In genomic region chr5:112886687-112887491, GRCm38 (mm10) we compare ENCODE assay signal across 8 mouse cellular contexts. TPM values are rescaled to one million over a fixed set of nuclear protein-coding genes. Genes with fewer than 3 reads are reported as not detected.
DNase-seq lines count a peak whose midpoint lies in the region; ATAC-seq and TF ChIP-seq lines count a peak whose summit lies in the region.

No protein-coding gene starts in this region.

- H3K27ac ChIP-seq in liver, adult 2 months (replicated peaks; ENCODE audit: insufficient read depth, low read depth, low read length) = no peak overlapping the region
- H3K27ac ChIP-seq in liver, embryonic 12.5 days = no peak overlapping the region
- no peak overlapping the region for H3K27ac ChIP-seq in hindbrain, embryonic 14.5 days
- peak overlapping the region; percentile 14; the same call in 1 of the 2 replicates for H3K27ac ChIP-seq in midbrain, embryonic 16.5 days (ENCODE audit: low read length)

- no peaks in the 10 kb centered on the region for H3K36me3 ChIP-seq in liver, adult 2 months (ENCODE audit: control insufficient read depth, insufficient read depth, low read length)
- H3K36me3 ChIP-seq in liver, embryonic 12.5 days = no peaks in the 10 kb centered on the region
- no peaks in the 10 kb centered on the region for H3K36me3 ChIP-seq in hindbrain, embryonic 14.5 days (replicated peaks; ENCODE audit: control insufficient read depth, insufficient read depth)
- no peaks in the 10 kb centered on the region for H3K36me3 ChIP-seq in midbrain, embryonic 16.5 days (ENCODE audit: control insufficient read depth, insufficient read depth, low read length)

- no peaks in the 10 kb centered on the region for H3K4me1 ChIP-seq in liver, adult 2 months (ENCODE audit: control insufficient read depth, insufficient read depth, low read length)
- no peaks in the 10 kb centered on the region for H3K4me1 ChIP-seq in liver, embryonic 12.5 days
- H3K4me1 ChIP-seq in hindbrain, embryonic 14.5 days (replicated peaks; ENCODE audit: control insufficient read depth, insufficient read depth, low read length) = peaks cover 8% of the 10 kb centered on the region; the same call in 1 of the 2 replicates
- H3K4me1 ChIP-seq in midbrain, embryonic 16.5 days (ENCODE audit: control insufficient read depth, insufficient read depth, low read length) = no peaks in the 10 kb centered on the region

- peak; percentile 25 for DNase-seq in liver, adult 2 months (ENCODE audit: extremely low read depth, low read depth, low spot score)
- peak; percentile 83 for DNase-seq in brain, adult 2 months (ENCODE audit: low read depth, low spot score)
- peak; percentile 87 for DNase-seq in gastrocnemius, postnatal 14 days
- DNase-seq in hindbrain, embryonic 14.5 days (ENCODE audit: low spot score) = peak; percentile 47
- DNase-seq in thymus, postnatal 14 days = no peak
- no peak for DNase-seq in adipocyte (ENCODE audit: low spot score)

- ATAC-seq in liver, embryonic 12.5 days = no peak
- ATAC-seq in hindbrain, embryonic 14.5 days (ENCODE audit: low FRiP score) = peak; percentile 55; the same call in 1 of the 2 replicates
- ATAC-seq in midbrain, embryonic 16.5 days = 0 out of 2 replicates have a peak, but pooled peaks have one; percentile 62

- no peak for TF ChIP-seq POLR2A in liver, adult 2 months (IDR thresholded peaks at IDR 0.05; ENCODE audit: extremely low read depth, insufficient read depth, low read length)

- H3K9ac ChIP-seq in liver, adult 2 months (ENCODE audit: low read depth, low read length) = no peak overlapping the region
- no peak overlapping the region for H3K9ac ChIP-seq in liver, embryonic 12.5 days
- no peak overlapping the region for H3K9ac ChIP-seq in hindbrain, embryonic 14.5 days
- no peak overlapping the region for H3K9ac ChIP-seq in midbrain, embryonic 16.5 days (ENCODE audit: low read depth, low read length)

- H3K9me3 ChIP-seq in liver, embryonic 12.5 days (replicated peaks) = no peaks in the 10 kb centered on the region
- H3K9me3 ChIP-seq in hindbrain, embryonic 14.5 days (ENCODE audit: control insufficient read depth, low read length) = no peaks in the 10 kb centered on the region
- no peaks in the 10 kb centered on the region for H3K9me3 ChIP-seq in midbrain, embryonic 16.5 days (replicated peaks; ENCODE audit: control insufficient read depth, low read length, poor library complexity, severe bottlenecking)

- no peak overlapping the region for H3K4me2 ChIP-seq in liver, embryonic 12.5 days
- no peak overlapping the region for H3K4me2 ChIP-seq in hindbrain, embryonic 14.5 days (replicated peaks)
- H3K4me2 ChIP-seq in midbrain, embryonic 16.5 days (ENCODE audit: low read length) = no peak overlapping the region

- H3K4me3 ChIP-seq in liver, adult 2 months (ENCODE audit: insufficient read depth, low read depth, low read length) = no peak overlapping the region
- no peak overlapping the region for H3K4me3 ChIP-seq in liver, embryonic 12.5 days
- no peak overlapping the region for H3K4me3 ChIP-seq in hindbrain, embryonic 14.5 days (replicated peaks; ENCODE audit: low read length)
- H3K4me3 ChIP-seq in midbrain, embryonic 16.5 days (ENCODE audit: low read depth, low read length) = no peak overlapping the region

- 62% methylated on average over 17 of the region's 17 CpGs for WGBS in liver, adult 2 months
- WGBS in liver, embryonic 12.5 days (ENCODE audit: insufficient replicate concordance) = 59% methylated on average over 17 of the region's 17 CpGs
- WGBS in hindbrain, embryonic 14.5 days = 49% methylated on average over 17 of the region's 17 CpGs
- WGBS in midbrain, embryonic 16.5 days = 50% methylated on average over 17 of the region's 17 CpGs

- TF ChIP-seq CTCF in liver, adult 2 months (IDR thresholded peaks at IDR 0.05; ENCODE audit: low read depth, low read length) = no peak

- H3K79me2 ChIP-seq in liver, adult 2 months (ENCODE audit: control insufficient read depth, insufficient read depth, low read length) = no peaks in the 10 kb centered on the region

- H3K27me3 ChIP-seq in liver, adult 2 months (ENCODE audit: control insufficient read depth, insufficient read depth, low read length) = no peaks in the 10 kb centered on the region
- no peaks in the 10 kb centered on the region for H3K27me3 ChIP-seq in liver, embryonic 12.5 days (replicated peaks)
- H3K27me3 ChIP-seq in hindbrain, embryonic 14.5 days (ENCODE audit: control insufficient read depth, insufficient read depth, low read length) = no peaks in the 10 kb centered on the region
- no peaks in the 10 kb centered on the region for H3K27me3 ChIP-seq in midbrain, embryonic 16.5 days (ENCODE audit: control insufficient read depth, insufficient read depth, low read depth, low read length)

- intact Hi-C loops in gastrocnemius, postnatal 14 days (cut with DNase I; ENCODE audit: low total_unique reads) = no loop called here

RNA-seq across cellular contexts. Expression of gene Myo18b, which starts 9.3 kb away (rescaled TPM):
- 0.20 and 0.28 TPM in 2 replicates for total RNA-seq in liver, adult 2 months (2014; rRNA removed)
- polyA plus RNA-seq in liver, adult 2 months (2012; rRNA removed) = 0.02 and 0.04 TPM in 2 replicates
- 0.08 and 0.11 TPM in 2 replicates for polyA plus RNA-seq in liver, embryonic 12.5 days (2016; fragmentation: Nextera tagmentation; extraction: Ambion mirVana)
- total RNA-seq in gastrocnemius, postnatal 14 days (2021) = 100 to 1,000 TPM; 409 to 424 TPM
- 1.1 and 1.4 TPM in 2 replicates for polyA plus RNA-seq in hindbrain, embryonic 14.5 days (2014; fragmentation: Nextera tagmentation; extraction: Ambion mirVana)
- 2.0 TPM in 2 replicates for polyA plus RNA-seq in midbrain, embryonic 16.5 days (2015; fragmentation: Nextera tagmentation; extraction: Ambion mirVana)

Comparison
In these comparisons a context has a peak if more than half of its experiments do, and no peak if none do; other contexts are left out.
1. DNase-seq: peak in liver, adult 2 months (single experiment), brain, adult 2 months (single experiment), gastrocnemius, postnatal 14 days (single experiment) and hindbrain, embryonic 14.5 days (single experiment); none in thymus, postnatal 14 days (single experiment) and adipocyte (single experiment).